Mouse (Mus musculus): ENCODE measurements around the gene Gm20736.
"Not testable (repeated sequence)": the region's sequence is repeated elsewhere in the genome, so short reads cannot be mapped to it uniquely, and the experiment has no call there.

Gm20736 gene

DNA sequence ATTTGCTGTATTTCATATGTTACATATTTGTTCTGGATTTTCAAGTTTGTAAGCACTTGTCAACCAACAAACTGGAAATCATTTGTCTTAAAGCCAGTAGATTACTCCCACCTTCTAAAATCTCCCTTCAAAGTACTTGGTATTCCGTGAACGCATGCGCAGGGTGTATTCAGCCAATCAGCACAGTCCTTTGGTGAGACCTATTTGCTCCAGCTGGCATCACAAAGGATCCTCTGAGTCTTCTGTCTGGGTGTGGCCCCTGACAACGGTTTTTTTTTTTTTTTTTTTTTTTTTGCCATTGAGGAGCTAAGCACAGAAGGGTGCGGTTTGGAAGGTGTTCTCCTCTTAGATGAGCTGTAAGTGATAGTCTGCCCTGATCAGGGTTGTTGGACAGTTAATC, at the start of gene Gm20736:
Gene Gm20736, plus strand, starts transcription at position 301 of the 400 bp plus-strand sequence.
- DNase-seq (ENCODE audit: low read depth), result not testable (repeated sequence)

Measured in NIH3T3 (cell line).